Mouse (Mus musculus) embryonic facial prominence, embryonic 12.5 days (tissue): ENCODE measurements around the gene Ift43. TPM values are rescaled to one million over a fixed set of nuclear protein-coding genes. Genes with fewer than 3 reads are reported as not detected.

ENCODE experiments used
- ATAC-seq: fragments of 200-750 bp; cut with Nextera tagmentation; 2 replicates; pipeline ENCODE4 v1.8.0; 2017; ENCODE audit not compliant: insufficient number of reproducible peaks, insufficient read depth, low FRiP score, low TSS enrichment
- H3K27ac ChIP-seq: fragments of 300-500 bp; sonication (generic); 2 replicates; pipeline ENCODE4 v1.5.1; 2016; ENCODE audit warnings: mild to moderate bottlenecking
- H3K27me3 ChIP-seq: fragments of 300-500 bp; sonication (generic); 2 replicates; pipeline ENCODE4 v1.6.1; 2016; ENCODE audit warnings: mild to moderate bottlenecking, moderate library complexity
- H3K36me3 ChIP-seq: fragments of 300-500 bp; sonication (generic); 2 replicates; pipeline ENCODE4 v1.6.1; 2016; ENCODE audit warnings: mild to moderate bottlenecking
- H3K4me1 ChIP-seq: fragments of 300-500 bp; sonication (generic); 2 replicates; pipeline ENCODE4 v1.6.1; 2016
- H3K4me2 ChIP-seq: fragments of 300-500 bp; sonication (generic); replicated peaks from 2 replicates; pipeline ENCODE4 v1.6.1; 2016; ENCODE audit warnings: mild to moderate bottlenecking, moderate library complexity
- H3K4me3 ChIP-seq: fragments of 300-500 bp; sonication (generic); 2 replicates; pipeline ENCODE4 v1.5.1; 2016; ENCODE audit warnings: mild to moderate bottlenecking
- H3K9ac ChIP-seq: fragments of 300-500 bp; sonication (generic); 2 replicates; pipeline ENCODE4 v1.6.1; 2016; ENCODE audit warnings: mild to moderate bottlenecking, moderate library complexity
- H3K9me3 ChIP-seq: fragments of 300-500 bp; sonication (generic); 2 replicates; pipeline ENCODE4 v1.6.1; 2016; ENCODE audit warnings: mild to moderate bottlenecking, moderate library complexity
- WGBS: fragments of 180-500 bp; shearing (Covaris S2); methylation state at CpG from one replicate; pipeline ENCODE4 v1.1.7; 2016; 5-methylcytosine and 5-hydroxymethylcytosine counted together
- polyA plus RNA-seq: library from polyadenylated mRNA; unstranded; fragments of >200 nt; fragmentation: Nextera tagmentation; extraction: Ambion mirVana; gene quantifications from 2 replicates; pipeline ENCODE4 v1.2.1, GENCODE M21; 2016

Ift43 gene
- polyA plus RNA-seq, 1 experiment from 2014 or later = 82.2 TPM

DNA sequence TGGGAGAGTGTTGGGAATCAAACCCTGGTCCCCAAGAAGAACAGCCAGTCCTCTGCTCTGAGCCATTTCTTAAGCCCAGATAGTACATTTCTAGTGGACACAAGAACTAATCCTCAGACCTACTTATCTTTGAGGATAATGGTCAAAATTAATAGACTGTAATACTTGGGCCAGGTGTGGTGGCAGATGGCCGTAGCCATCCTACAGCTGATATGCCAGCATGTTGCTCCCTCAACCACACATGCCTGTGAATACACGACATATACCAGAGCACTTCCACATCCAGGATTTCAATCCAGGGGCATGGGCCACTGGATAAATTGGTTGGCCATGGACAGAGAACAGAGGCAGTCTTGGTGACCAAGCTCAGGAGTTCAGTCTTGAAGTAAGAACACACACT is 27.0 kb upstream of the Ift43 start:
- Histone ChIP-seq H3K27me3 (no peaks in the 10 kb centered on the region), H3K4me3 (no peak overlapping the region), H3K9me3 (no peaks in the 10 kb centered on the region), H3K27ac (no peak overlapping the region), H3K9ac (no peak overlapping the region), H3K4me1 (no peaks in the 10 kb centered on the region), H3K36me3 (peaks cover 30% of the 10 kb centered on the region), H3K4me2 (no peak overlapping the region)
- no peak for ATAC-seq
- 88% methylated on average over 2 of the region's 2 CpGs for WGBS

- Histone ChIP-seq H3K4me1 (no peaks in the 10 kb centered on the region), H3K4me3 (no peak overlapping the region), H3K27ac (no peak overlapping the region), H3K36me3 (peaks cover 43% of the 10 kb centered on the region), H3K9me3 (no peaks in the 10 kb centered on the region), H3K9ac (no peak overlapping the region), H3K27me3 (no peaks in the 10 kb centered on the region), H3K4me2 (no peak overlapping the region)
- 81% methylated on average over 8 of the region's 8 CpGs for WGBS
- no peak for ATAC-seq
These were observed 25.4 kb upstream of the Ift43 start for GRCm38 (mm10) chr12:86056976-86057375.

DNA sequence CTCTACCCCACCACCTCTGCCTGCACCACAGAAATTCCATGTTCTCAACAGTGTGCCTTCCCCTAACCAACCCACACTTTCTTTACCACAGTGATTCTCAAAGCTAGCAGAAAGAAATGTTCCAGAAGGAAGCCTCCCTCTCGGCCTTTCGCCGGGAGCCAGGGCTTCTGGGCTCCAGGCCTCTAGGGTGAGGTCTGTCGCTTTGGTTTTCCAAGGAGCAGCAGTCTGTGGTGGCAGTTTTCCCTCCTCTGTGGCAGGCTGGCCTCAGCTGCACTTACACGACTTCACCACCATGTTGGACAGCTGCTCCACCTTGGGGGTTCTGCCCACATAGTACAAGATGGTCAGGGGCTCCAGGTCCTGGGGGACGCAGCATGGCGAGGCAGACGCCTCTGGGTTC is 24.8 kb upstream of the Ift43 start:
- Histone ChIP-seq H3K27ac (no peak overlapping the region), H3K27me3 (no peaks in the 10 kb centered on the region), H3K4me3 (no peak overlapping the region), H3K4me1 (no peaks in the 10 kb centered on the region), H3K9ac (no peak overlapping the region), H3K36me3 (peaks cover 48% of the 10 kb centered on the region), H3K4me2 (no peak overlapping the region), H3K9me3 (no peaks in the 10 kb centered on the region)
- ATAC-seq = no peak
- 83% methylated on average over 8 of the region's 8 CpGs for WGBS

DNA sequence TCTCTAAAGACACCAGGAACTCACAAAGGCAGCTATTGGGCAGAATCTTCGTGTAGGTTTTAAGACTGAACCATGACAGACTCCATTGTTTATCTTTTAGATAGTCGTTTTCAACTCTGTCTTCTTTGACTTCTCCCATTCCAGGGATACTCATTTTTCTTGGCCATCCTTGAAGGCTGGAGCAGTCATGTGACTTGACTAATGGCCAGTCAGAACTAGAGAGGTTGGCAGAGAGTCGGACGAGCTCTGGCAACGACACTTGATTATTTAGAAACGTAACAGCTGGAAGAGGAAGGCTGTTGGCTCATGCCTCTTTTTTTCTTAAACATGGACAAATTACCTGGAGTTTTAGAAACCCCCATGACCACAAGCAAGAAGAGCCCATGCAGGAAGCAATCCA is 23.0 kb upstream of the Ift43 start:
- no peak overlapping the region for H3K9ac ChIP-seq
- WGBS = 88% methylated on average over 6 of the region's 6 CpGs
- peaks cover 66% of the 10 kb centered on the region for H3K36me3 ChIP-seq
- no peaks in the 10 kb centered on the region for H3K9me3 ChIP-seq
- no peak overlapping the region for H3K4me2 ChIP-seq
- no peak for ATAC-seq
- no peaks in the 10 kb centered on the region for H3K4me1 ChIP-seq
- H3K27ac ChIP-seq = no peak overlapping the region
- no peaks in the 10 kb centered on the region for H3K27me3 ChIP-seq
- no peak overlapping the region for H3K4me3 ChIP-seq

GRCm38 (mm10) chr12:86064796-86065195 is 17.5 kb upstream of the Ift43 start:
- H3K4me1 ChIP-seq = no peaks in the 10 kb centered on the region
- no peaks in the 10 kb centered on the region for H3K9me3 ChIP-seq
- no peak for ATAC-seq
- H3K4me3 ChIP-seq = no peak overlapping the region
- H3K36me3 ChIP-seq = peaks cover 84% of the 10 kb centered on the region
- no peak overlapping the region for H3K9ac ChIP-seq
- H3K4me2 ChIP-seq = no peak overlapping the region
- H3K27me3 ChIP-seq = no peaks in the 10 kb centered on the region
- H3K27ac ChIP-seq = no peak overlapping the region

GRCm38 (mm10) chr12:86071432-86071831 is 10.9 kb upstream of the Ift43 start:
- ATAC-seq = no peak
- Histone ChIP-seq H3K4me1 (peaks cover 17% of the 10 kb centered on the region), H3K9me3 (no peaks in the 10 kb centered on the region), H3K4me2 (no peak overlapping the region), H3K27ac (no peak overlapping the region), H3K27me3 (no peaks in the 10 kb centered on the region), H3K9ac (no peak overlapping the region), H3K36me3 (peaks cover 41% of the 10 kb centered on the region), H3K4me3 (no peak overlapping the region)
- WGBS = 85% methylated on average over 6 of the region's 6 CpGs

GRCm38 (mm10) chr12:86074681-86075080 is 7.7 kb upstream of the Ift43 start:
- Histone ChIP-seq H3K4me3 (no peak overlapping the region), H3K36me3 (peaks cover 12% of the 10 kb centered on the region; the same call in 1 of the 2 replicates), H3K4me1 (peaks cover 25% of the 10 kb centered on the region), H3K9ac (no peak overlapping the region), H3K27ac (no peak overlapping the region), H3K9me3 (no peaks in the 10 kb centered on the region), H3K27me3 (no peaks in the 10 kb centered on the region), H3K4me2 (no peak overlapping the region)
- ATAC-seq = no peak
- WGBS = 88% methylated on average over 12 of the region's 12 CpGs

- 86% methylated on average over 7 of the region's 7 CpGs for WGBS
- H3K4me3 ChIP-seq = no peak overlapping the region
- H3K27ac ChIP-seq = no peak overlapping the region
- H3K9me3 ChIP-seq = no peaks in the 10 kb centered on the region
- no peaks in the 10 kb centered on the region for H3K27me3 ChIP-seq
- peaks cover 10% of the 10 kb centered on the region; the same call in 1 of the 2 replicates for H3K36me3 ChIP-seq
- peaks cover 25% of the 10 kb centered on the region for H3K4me1 ChIP-seq
- peak overlapping the region; percentile 84 for H3K4me2 ChIP-seq
- ATAC-seq = no peak
- H3K9ac ChIP-seq = no peak overlapping the region
These were observed 7.0 kb upstream of the Ift43 start for GRCm38 (mm10) chr12:86075358-86075757.

- peak overlapping the region; percentile 65 for H3K9ac ChIP-seq
- H3K4me1 ChIP-seq = peaks cover 25% of the 10 kb centered on the region
- peaks cover 10% of the 10 kb centered on the region; the same call in 1 of the 2 replicates for H3K36me3 ChIP-seq
These were observed 5.9 kb upstream of the Ift43 start for GRCm38 (mm10) chr12:86076321-86076901.

DNA sequence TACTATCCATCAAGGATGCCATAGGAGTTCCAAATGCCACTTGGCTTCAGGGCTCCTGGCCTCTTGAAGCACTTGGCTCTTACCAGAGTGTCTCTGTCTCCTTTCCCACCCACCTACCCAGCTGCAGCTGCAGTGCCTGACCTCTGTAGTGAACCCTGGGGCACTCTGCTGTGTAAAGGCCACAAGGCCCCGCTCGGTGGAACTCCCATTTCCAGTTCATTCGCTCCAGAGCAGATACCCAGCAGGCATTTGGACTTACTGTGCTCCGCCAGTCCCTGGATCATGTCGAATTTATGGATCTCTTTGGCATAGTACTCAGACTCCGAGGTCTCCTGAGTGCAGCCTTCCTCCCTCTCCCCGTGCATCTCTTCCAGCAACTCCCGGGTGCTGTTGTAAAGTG is 5.0 kb upstream of the Ift43 start:
- Histone ChIP-seq H3K27me3 (no peaks in the 10 kb centered on the region), H3K4me2 (peak overlapping the region; percentile 84), H3K4me1 (peaks cover 25% of the 10 kb centered on the region), H3K4me3 (peak overlapping the region; percentile 50), H3K9me3 (no peaks in the 10 kb centered on the region), H3K27ac (peak overlapping the region; percentile 96), H3K9ac (peak overlapping the region; percentile 65), H3K36me3 (peaks cover 3% of the 10 kb centered on the region; the same call in 1 of the 2 replicates)
- ATAC-seq = no peak
- WGBS = 18% methylated on average over 8 of the region's 8 CpGs

More at GRCm38 (mm10) chr12:86076321-86076901, 5.9 kb upstream of the Ift43 start:
- Histone ChIP-seq H3K9me3 (no peaks in the 10 kb centered on the region), H3K27me3 (no peaks in the 10 kb centered on the region), H3K4me2 (peak overlapping the region; percentile 84), H3K4me3 (peak overlapping the region; percentile 50), H3K27ac (no peak overlapping the region)
- ATAC-seq = 0 out of 2 replicates have a peak, but pooled peaks have one; percentile 14
- WGBS = 6% methylated on average over 13 of the region's 13 CpGs

GRCm38 (mm10) chr12:86077736-86078135 is 4.6 kb upstream of the Ift43 start:
- Histone ChIP-seq H3K4me3 (peak overlapping the region; percentile 50), H3K9me3 (no peaks in the 10 kb centered on the region), H3K36me3 (0 out of 2 replicates have a peak, but pooled peaks cover 3% of the 10 kb centered on the region), H3K27me3 (no peaks in the 10 kb centered on the region), H3K4me1 (peaks cover 25% of the 10 kb centered on the region), H3K9ac (peak overlapping the region; percentile 65), H3K27ac (peak overlapping the region; percentile 96), H3K4me2 (peak overlapping the region; percentile 84)
- ATAC-seq = no peak
- 16% methylated on average over 11 of the region's 11 CpGs for WGBS

DNA sequence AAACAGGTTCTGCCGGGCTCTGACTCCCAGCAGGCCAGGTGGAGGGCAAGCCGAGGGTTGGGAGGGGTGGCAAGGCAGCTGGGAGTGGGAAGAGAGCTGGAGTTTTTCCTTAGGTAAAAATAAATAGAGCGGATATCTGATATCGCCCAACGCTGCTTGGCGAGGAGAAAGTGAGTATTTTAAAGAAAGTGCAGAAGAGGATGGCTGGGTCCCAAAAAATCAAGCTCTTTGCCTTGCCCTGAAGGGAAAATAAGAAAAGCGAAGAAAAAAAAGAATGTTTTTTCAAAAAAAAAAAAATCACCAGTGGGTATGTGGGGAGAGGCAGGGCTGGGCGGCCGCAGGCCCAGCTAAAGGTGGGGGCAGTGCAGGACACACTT is 4.2 kb upstream of the Ift43 start:
- H3K4me1 ChIP-seq = peaks cover 28% of the 10 kb centered on the region
- 0 out of 2 replicates have a peak, but pooled peaks cover 3% of the 10 kb centered on the region for H3K36me3 ChIP-seq
- WGBS = 2% methylated on average over 9 of the region's 9 CpGs
- H3K27ac ChIP-seq = peak overlapping the region; percentile 96
- H3K9me3 ChIP-seq = no peaks in the 10 kb centered on the region
- H3K4me3 ChIP-seq = peak overlapping the region; percentile 50
- ATAC-seq = no peak
- peak overlapping the region; percentile 84 for H3K4me2 ChIP-seq
- peak overlapping the region; percentile 65 for H3K9ac ChIP-seq
- no peaks in the 10 kb centered on the region for H3K27me3 ChIP-seq
